Mouse (Mus musculus) liver, adult 2 months (tissue): ENCODE results near the gene Fuk. TPM values are rescaled to one million over a fixed set of nuclear protein-coding genes. Genes with fewer than 3 reads are reported as not detected.
"Not testable (repeated sequence)": the region's sequence is repeated elsewhere in the genome, so short reads cannot be mapped to it uniquely, and the experiment has no call there.

Experiments
- DNase-seq: peaks from one replicate; pipeline ENCODE4 v3.0.0-alpha.2; 2011; ENCODE audit warnings: low read depth, low spot score; ENCODE audit errors: extremely low read depth
- H3K27ac ChIP-seq: fragments of 200-500 bp; replicated peaks from 2 replicates; pipeline ENCODE4 v1.5.1; 2012; ENCODE audit warnings: low read depth, mild to moderate bottlenecking, control low read depth, inconsistent platforms, low read length; ENCODE audit not compliant: insufficient read depth
- H3K27me3 ChIP-seq: fragments of 200-500 bp; 2 replicates; pipeline ENCODE4 v1.6.1; 2012; ENCODE audit warnings: mild to moderate bottlenecking, moderate library complexity, low read length, inconsistent platforms; ENCODE audit not compliant: control insufficient read depth, insufficient read depth
- H3K36me3 ChIP-seq: fragments of 200-500 bp; 2 replicates; pipeline ENCODE4 v1.6.1; 2012; ENCODE audit warnings: low read length, inconsistent platforms; ENCODE audit not compliant: control insufficient read depth, insufficient read depth
- H3K4me1 ChIP-seq: fragments of 200-500 bp; 2 replicates; pipeline ENCODE4 v1.6.1; 2011; ENCODE audit warnings: low read length; ENCODE audit not compliant: control insufficient read depth, insufficient read depth
- H3K4me3 ChIP-seq: fragments of 200-500 bp; 2 replicates; pipeline ENCODE4 v1.5.1; 2011; ENCODE audit warnings: low read depth, mild to moderate bottlenecking, control low read depth, low read length, moderate library complexity; ENCODE audit not compliant: insufficient read depth
- H3K79me2 ChIP-seq: fragments of 200-500 bp; 2 replicates; pipeline ENCODE4 v1.6.1; 2012; ENCODE audit warnings: inconsistent platforms, mild to moderate bottlenecking, low read length, moderate library complexity; ENCODE audit not compliant: control insufficient read depth, insufficient read depth
- H3K9ac ChIP-seq: fragments of 200-500 bp; 2 replicates; pipeline ENCODE4 v1.6.1; 2012; ENCODE audit warnings: low read depth, mild to moderate bottlenecking, control low read depth, inconsistent platforms, low read length
- CTCF ChIP-seq: fragments of 200-500 bp; IDR thresholded peaks from 2 replicates; pipeline ENCODE4 v1.5.1; 2011; ENCODE audit warnings: low read depth, low read length, control low read depth
- POLR2A ChIP-seq: fragments of 200-500 bp; IDR thresholded peaks from 2 replicates; pipeline ENCODE4 v1.6.1; 2011; ENCODE audit warnings: low read length, control low read depth; ENCODE audit not compliant: insufficient read depth; ENCODE audit errors: extremely low read depth
- WGBS: fragments of 180-500 bp; shearing (Covaris S2); methylation state at CpG from one replicate; pipeline ENCODE4 v1.1.7; 2018; 5-methylcytosine and 5-hydroxymethylcytosine counted together
- polyA plus RNA-seq: library from polyadenylated mRNA; depleted of rRNA; stranded (reverse); fragments of >200 nt; gene quantifications from 2 replicates; pipeline ENCODE4 v1.2.3, GENCODE M21; 2012
- total RNA-seq: library from RNA; depleted of rRNA; stranded (reverse); fragments of >200 nt; gene quantifications from 2 replicates; pipeline ENCODE4 v1.2.3, GENCODE M21; 2014

Fuk gene
- total and polyA plus RNA-seq, 2 experiments = 6.3 to 11.2 TPM

GRCm38 (mm10) chr8:110886634-110887033 lies 15.7 kb downstream of the Fuk start:
- H3K9ac ChIP-seq = no peak overlapping the region
- DNase-seq = no peak
- H3K4me1 ChIP-seq = no peaks in the 10 kb centered on the region
- H3K79me2 ChIP-seq = no peaks in the 10 kb centered on the region
- H3K27me3 ChIP-seq = no peaks in the 10 kb centered on the region
- 96% methylated on average over 3 of the region's 3 CpGs for WGBS
- H3K36me3 ChIP-seq = peaks cover 5% of the 10 kb centered on the region
- no peak overlapping the region for H3K4me3 ChIP-seq
- H3K27ac ChIP-seq = no peak overlapping the region
- TF ChIP-seq CTCF = no peak
- no peak for TF ChIP-seq POLR2A

- TF ChIP-seq POLR2A (no peak), CTCF (no peak)
Measured at GRCm38 (mm10) chr8:110883824-110884223, 18.5 kb downstream of the Fuk start.

DNA sequence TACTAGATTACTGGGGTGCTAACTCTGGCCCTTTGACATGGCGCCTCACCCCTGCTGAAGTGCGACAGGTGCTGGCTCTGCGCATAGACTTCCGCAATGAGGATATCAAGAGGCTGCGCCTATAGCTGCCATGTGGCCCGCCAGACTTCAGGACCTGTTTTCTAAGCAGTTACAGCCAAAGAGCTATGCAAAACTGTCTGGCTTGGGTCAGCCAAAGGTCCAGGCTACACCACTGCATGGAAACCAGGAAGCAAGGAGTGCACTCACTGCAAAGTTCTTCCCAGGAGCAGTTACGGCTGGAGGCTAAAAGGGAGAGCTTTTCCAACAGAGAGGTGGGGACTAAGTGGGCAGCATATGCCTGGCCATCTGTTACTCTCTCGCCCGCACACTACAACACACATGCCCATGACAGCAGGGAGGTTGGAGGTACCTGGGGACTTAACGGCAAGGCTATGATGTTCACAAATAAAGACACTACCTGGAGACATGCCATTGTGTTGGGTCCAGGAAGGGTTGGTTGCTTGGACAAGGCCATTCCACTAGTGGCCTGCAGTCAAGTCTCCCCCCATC lies 20.5 kb downstream of the Fuk start:
- WGBS = 94% methylated on average over 10 of the region's 10 CpGs
- no peak for TF ChIP-seq CTCF
- no peak for TF ChIP-seq POLR2A
- H3K4me3 ChIP-seq = no peak overlapping the region
- H3K9ac ChIP-seq = no peak overlapping the region
- H3K27me3 ChIP-seq = no peaks in the 10 kb centered on the region
- H3K27ac ChIP-seq = no peak overlapping the region
- H3K4me1 ChIP-seq = no peaks in the 10 kb centered on the region
- no peaks in the 10 kb centered on the region for H3K79me2 ChIP-seq
- no peak for DNase-seq
- peaks cover 33% of the 10 kb centered on the region for H3K36me3 ChIP-seq

More at GRCm38 (mm10) chr8:110883824-110884223, 18.5 kb downstream of the Fuk start:
- Histone ChIP-seq H3K36me3 (peaks cover 22% of the 10 kb centered on the region), H3K4me3 (no peak overlapping the region), H3K27ac (no peak overlapping the region), H3K79me2 (no peaks in the 10 kb centered on the region), H3K4me1 (no peaks in the 10 kb centered on the region), H3K9ac (no peak overlapping the region), H3K27me3 (no peaks in the 10 kb centered on the region)
- 94% methylated on average over 18 of the region's 18 CpGs for WGBS
- no peak for DNase-seq

DNA sequence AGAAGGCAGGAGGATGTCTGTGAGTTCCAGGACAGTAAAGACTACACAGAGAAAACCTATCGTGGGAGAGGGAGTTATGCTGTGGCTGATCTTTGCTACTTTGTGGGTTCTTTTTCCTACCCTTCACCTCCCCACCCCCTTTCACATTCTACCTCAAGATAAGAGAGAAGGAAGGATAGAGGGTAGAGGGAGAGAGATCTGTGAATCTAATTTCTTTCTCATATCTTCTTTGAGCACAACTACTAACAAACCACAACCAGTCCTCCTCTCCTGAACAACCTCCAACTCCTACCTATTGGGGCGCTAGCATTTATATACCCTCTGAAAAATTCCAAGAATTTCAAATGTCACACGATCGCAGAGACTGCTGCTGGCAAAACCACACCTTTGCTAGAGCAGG lies 24.4 kb downstream of the Fuk start:
- WGBS = 92% methylated on average over 4 of the region's 4 CpGs
- H3K36me3 ChIP-seq = peaks cover 54% of the 10 kb centered on the region
- no peak overlapping the region for H3K27ac ChIP-seq
- no peaks in the 10 kb centered on the region for H3K4me1 ChIP-seq
- H3K9ac ChIP-seq = no peak overlapping the region
- DNase-seq = no peak
- H3K4me3 ChIP-seq = no peak overlapping the region
- no peaks in the 10 kb centered on the region for H3K27me3 ChIP-seq
- no peaks in the 10 kb centered on the region for H3K79me2 ChIP-seq
- TF ChIP-seq POLR2A (no peak), CTCF (no peak)

DNA sequence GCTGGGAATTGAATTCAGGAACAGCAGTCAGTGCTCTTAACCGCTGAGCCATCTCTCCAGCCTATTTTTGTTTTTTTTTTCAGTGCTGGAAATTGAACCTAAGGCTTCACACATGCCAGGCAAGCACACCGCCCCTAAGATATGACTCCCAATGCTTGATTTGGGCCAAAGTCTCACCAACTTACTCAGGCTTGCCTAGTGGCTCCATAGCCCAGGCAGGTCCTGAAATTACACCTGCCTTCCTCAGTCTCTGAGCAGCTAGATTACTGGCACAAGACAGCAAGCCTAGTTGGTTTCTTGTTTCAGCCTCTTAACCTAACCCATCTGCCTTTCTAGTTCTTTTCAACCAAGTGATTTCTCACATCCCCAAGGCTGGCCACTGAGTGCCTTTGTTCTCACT lies 31.8 kb downstream of the Fuk start:
- H3K4me3 ChIP-seq = no peak overlapping the region
- no peaks in the 10 kb centered on the region for H3K79me2 ChIP-seq
- peaks cover 81% of the 10 kb centered on the region for H3K36me3 ChIP-seq
- WGBS = 93% methylated on average over 2 of the region's 2 CpGs
- TF ChIP-seq POLR2A (no peak), CTCF (no peak)
- no peak overlapping the region for H3K27ac ChIP-seq
- no peak overlapping the region for H3K9ac ChIP-seq
- no peak for DNase-seq
- H3K4me1 ChIP-seq = no peaks in the 10 kb centered on the region
- H3K27me3 ChIP-seq = no peaks in the 10 kb centered on the region

DNA sequence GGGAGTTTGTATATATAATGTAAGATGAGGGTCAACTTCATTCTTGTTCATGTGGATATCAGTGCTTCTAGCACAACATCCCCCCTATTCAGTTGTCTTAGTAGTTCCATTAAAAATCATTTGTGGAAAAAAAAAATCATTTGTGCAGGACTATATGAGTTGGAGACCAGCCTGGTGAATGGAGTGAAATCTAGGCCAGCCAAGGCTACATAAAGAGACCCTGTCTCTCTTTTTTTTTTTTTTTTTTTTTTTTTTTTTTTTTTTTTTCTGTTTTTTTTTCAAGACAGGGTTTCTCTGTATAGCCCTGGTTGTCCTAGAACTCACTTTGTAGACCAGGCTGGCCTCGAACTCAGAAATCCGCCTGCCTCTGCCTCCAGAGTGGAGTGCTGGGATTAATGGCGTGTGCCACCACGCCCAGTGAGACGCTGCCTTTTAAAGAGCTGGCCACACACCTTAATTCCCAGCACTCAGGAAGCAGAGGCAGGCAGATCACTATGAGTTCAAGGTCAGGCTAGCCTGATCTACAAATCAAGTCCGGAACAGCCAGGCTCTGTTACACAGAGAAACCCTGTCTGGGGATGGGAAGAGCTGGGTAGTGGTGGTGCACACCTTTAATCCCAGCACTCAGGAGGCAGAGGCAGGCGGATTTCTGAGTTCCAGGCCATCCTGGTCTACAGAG lies 40.8 kb downstream of the Fuk start:
- H3K4me1 ChIP-seq, H3K27me3 ChIP-seq, DNase-seq, H3K27ac ChIP-seq, H3K79me2 ChIP-seq, H3K4me3 ChIP-seq, H3K9ac ChIP-seq: not testable (repeated sequence)
- peaks cover 77% of the 10 kb centered on the region for H3K36me3 ChIP-seq
- WGBS = 94% methylated on average over 7 of the region's 7 CpGs
